In genomic region chr11:119602177-119602700, GRCm38 (mm10) we compare ENCODE assay signal across 8 mouse cellular contexts. TPM values are rescaled to one million over a fixed set of nuclear protein-coding genes. Genes with fewer than 3 reads are reported as not detected.
DNase-seq lines count a peak whose midpoint lies in the region; ATAC-seq and TF ChIP-seq lines count a peak whose summit lies in the region.

No protein-coding gene starts in this region.

- H3K4me1 ChIP-seq in embryonic facial prominence, embryonic 10.5 days = peaks cover 20% of the 10 kb centered on the region

- peak overlapping the region; percentile 87 for H3K4me2 ChIP-seq in myocyte (ENCODE audit: low read depth)

- peaks cover 17% of the 10 kb centered on the region for H3K36me3 ChIP-seq in embryonic facial prominence, embryonic 10.5 days (replicated peaks)
- peaks cover 4% of the 10 kb centered on the region for H3K36me3 ChIP-seq in myocyte (ENCODE audit: control insufficient read depth, insufficient read depth)

- no peak for TF ChIP-seq POLR2A in myocyte (IDR thresholded peaks at IDR 0.05; ENCODE audit: insufficient read length, low read depth)

- no peaks in the 10 kb centered on the region for H3K9me3 ChIP-seq in embryonic facial prominence, embryonic 10.5 days

- peak overlapping the region; percentile 69 for H3ac ChIP-seq in myocyte (ENCODE audit: control insufficient read depth, insufficient read length)

- intact Hi-C loops in left cerebral cortex, adult 2 months (cut with DNase I) = loop anchor here (5.0 kb wide), 2 partner anchors 55 to 95 kb away; partner anchors contain the start of gene Nptx1
- intact Hi-C loops in left cerebral cortex, postnatal 36 days (cut with DNase I) = loop anchor here (5.0 kb wide), 2 partner anchors 55 to 100 kb away; partner anchors contain the start of gene Nptx1
- intact Hi-C loops in left cerebral cortex, postnatal 4 days (cut with DNase I) = no loop called here

- peak; percentile 16 for ATAC-seq in inflammation-experienced regulatory T-cells, adult 6 months

- peak overlapping the region; percentile 88 for H3K4me3 ChIP-seq in left cerebral cortex, adult 2 months
- peak overlapping the region; percentile 100 for H3K4me3 ChIP-seq in embryonic facial prominence, embryonic 10.5 days
- peak overlapping the region; percentile 64 for H3K4me3 ChIP-seq in myocyte

- no peaks in the 10 kb centered on the region for H3K27me3 ChIP-seq in embryonic facial prominence, embryonic 10.5 days (replicated peaks; ENCODE audit: low read depth, poor library complexity, severe bottlenecking)
- no peaks in the 10 kb centered on the region for H3K27me3 ChIP-seq in myocyte (ENCODE audit: control insufficient read depth, insufficient read depth, insufficient read length)

- DNase-seq in left cerebral cortex, adult 2 months (ENCODE audit: extremely low spot score in 1 of 2, low spot score in 2 of 2) = no peak
- no peak for DNase-seq in left cerebral cortex, postnatal 36 days (ENCODE audit: low spot score in 2 of 2)
- no peak for DNase-seq in embryonic facial prominence, embryonic 10.5 days (ENCODE audit: low spot score)
- DNase-seq in spleen, postnatal 10 days (ENCODE audit: low spot score in 2 of 2) = no peak
- DNase-seq in left cerebral cortex, postnatal 4 days = no peak
- no peak for DNase-seq in thymus, postnatal 14 days

- no peak for TF ChIP-seq CTCF in left cerebral cortex, adult 2 months (IDR thresholded peaks at IDR 0.05)

- 39% methylated on average over 10 of the region's 10 CpGs for WGBS in embryonic facial prominence, embryonic 10.5 days

- peaks cover 41% of the 10 kb centered on the region for H3K79me2 ChIP-seq in myocyte (ENCODE audit: control insufficient read depth, insufficient read depth)

- peak overlapping the region; percentile 92 for H3K27ac ChIP-seq in left cerebral cortex, adult 2 months
- peak overlapping the region; percentile 95 for H3K27ac ChIP-seq in embryonic facial prominence, embryonic 10.5 days (replicated peaks)

TF ChIP-seq in myocyte, 11 proteins besides CTCF, POLR2A, EP300 and RAD21:
- TF ChIP-seq TCF12 (IDR thresholded peaks at IDR 0.05; ENCODE audit: insufficient read depth, poor library complexity, severe bottlenecking) (no peak), MYOD1 (IDR thresholded peaks at IDR 0.05; ENCODE audit: control insufficient read depth in 1 of 3, insufficient read length in 2 of 3, low read depth in 2 of 3) (no peak), POLR2AphosphoS2 (IDR thresholded peaks at IDR 0.05; ENCODE audit: insufficient read length, low read depth) (no peak), CEBPB (IDR thresholded peaks at IDR 0.05; ENCODE audit: insufficient read depth, poor library complexity, severe bottlenecking) (no peak), TCF3 (IDR thresholded peaks at IDR 0.05; ENCODE audit: insufficient read length, low read depth) (no peak), MAX (IDR thresholded peaks at IDR 0.05; ENCODE audit: low read depth) (no peak), REST (IDR thresholded peaks at IDR 0.05; ENCODE audit: insufficient read depth, insufficient read length) (no peak), E2F4 (IDR thresholded peaks at IDR 0.05; ENCODE audit: insufficient read depth) (no peak), SRF (IDR thresholded peaks at IDR 0.05; ENCODE audit: control insufficient read depth, insufficient read length, low read depth) (no peak), USF1 (IDR thresholded peaks at IDR 0.05; ENCODE audit: low read depth) (no peak)

RNA-seq across cellular contexts. Expression of gene Rptor, which starts 0.5 kb away (rescaled TPM):
- total RNA-seq in left cerebral cortex, adult 2 months (2021) = 10 to 100 TPM; 64.2 to 70.0 TPM
- 10 to 100 TPM; 62.9 to 67.5 TPM for total RNA-seq in left cerebral cortex, postnatal 36 days (2021)
- 14.4 and 15.7 TPM in 2 replicates for polyA plus RNA-seq in embryonic facial prominence, embryonic 10.5 days (2016; fragmentation: Nextera tagmentation; extraction: Ambion mirVana)
- polyA plus RNA-seq in inflammation-experienced regulatory T-cells, adult 6 months (2017; shearing (Covaris generic)) = 10 to 100 TPM; 10.3 to 15.9 (median 10.5) TPM
- polyA plus RNA-seq in myocyte (2012; fragmentation: generic; extraction: Trizol) = 59.5 TPM
- total RNA-seq in left cerebral cortex, postnatal 4 days (2021) = 10 to 100 TPM; 57.1 to 58.0 TPM

RNA-seq across cellular contexts. Expression of gene Nptx1, which starts 54.7 kb away (rescaled TPM):
- 100 to 1,000 TPM; 247 to 272 TPM for total RNA-seq in left cerebral cortex, adult 2 months (2021)
- 100 to 1,000 TPM; 240 to 248 TPM for total RNA-seq in left cerebral cortex, postnatal 36 days (2021)
- 1.9 and 2.6 TPM in 2 replicates for polyA plus RNA-seq in embryonic facial prominence, embryonic 10.5 days (2016; fragmentation: Nextera tagmentation; extraction: Ambion mirVana)
- not detected for polyA plus RNA-seq in inflammation-experienced regulatory T-cells, adult 6 months (2017; shearing (Covaris generic))
- polyA plus RNA-seq in myocyte (2012; fragmentation: generic; extraction: Trizol) = 9.3 TPM
- total RNA-seq in left cerebral cortex, postnatal 4 days (2021) = 10 to 100 TPM; 15.7 to 19.7 TPM

Comparison
In these comparisons a context has a peak if more than half of its experiments do, and no peak if none do; other contexts are left out.
1. RNA of gene Nptx1, which starts 54.7 kb away (total RNA-seq): 247 to 272 TPM in left cerebral cortex, adult 2 months and 240 to 248 TPM in left cerebral cortex, postnatal 36 days; 15.7 to 19.7 TPM in left cerebral cortex, postnatal 4 days; every median in the first group is over 10 times any median in the second.
2. Peak in every context shown above with its lines, with median percentiles within 50 percentile points of each other: H3K4me3 ChIP-seq.